Mouse (Mus musculus) limb, embryonic 11.5 days (tissue): ENCODE data around the gene Gpatch8. TPM values are rescaled to one million over a fixed set of nuclear protein-coding genes. Genes with fewer than 3 reads are reported as not detected.
A peak's percentile ranks its signal among the peaks of the same experiment; 100 is the strongest.

ENCODE experiments used
- ATAC-seq: fragments of 200-750 bp; cut with Nextera tagmentation; 2 replicates; pipeline ENCODE4 v1.8.0; 2017; ENCODE audit warnings: low read depth; ENCODE audit not compliant: insufficient number of reproducible peaks, low FRiP score, low TSS enrichment
- DNase-seq: peaks from one replicate; pipeline ENCODE4 v3.0.0-alpha.2; 2015; ENCODE audit warnings: low spot score
- H3K27ac ChIP-seq: fragments of 300-500 bp; sonication (generic); replicated peaks from 2 replicates; pipeline ENCODE4 v1.5.1; 2014; ENCODE audit warnings: low read depth, mild to moderate bottlenecking, low read length
- H3K27me3 ChIP-seq: fragments of 300-500 bp; sonication (generic); 2 replicates; pipeline ENCODE4 v1.6.1; 2014; ENCODE audit warnings: mild to moderate bottlenecking, low read length, mixed read lengths; ENCODE audit not compliant: control insufficient read depth, insufficient read depth
- H3K36me3 ChIP-seq: fragments of 300-500 bp; sonication (generic); 2 replicates; pipeline ENCODE4 v1.6.1; 2014; ENCODE audit warnings: mild to moderate bottlenecking, low read length, moderate library complexity, mixed read lengths; ENCODE audit not compliant: control insufficient read depth, insufficient read depth
- H3K4me1 ChIP-seq: fragments of 300-500 bp; sonication (generic); 2 replicates; pipeline ENCODE4 v1.6.1; 2014; ENCODE audit warnings: low read length, mixed read lengths; ENCODE audit not compliant: control insufficient read depth, insufficient read depth
- H3K4me2 ChIP-seq: fragments of 300-500 bp; sonication (generic); 2 replicates; pipeline ENCODE4 v1.6.1; 2014; ENCODE audit warnings: low read depth, mild to moderate bottlenecking, moderate library complexity; ENCODE audit not compliant: severe bottlenecking
- H3K4me3 ChIP-seq: fragments of 300-500 bp; sonication (generic); 2 replicates; pipeline ENCODE4 v1.5.1; 2014; ENCODE audit warnings: low read depth, low read length
- H3K9ac ChIP-seq: fragments of 300-500 bp; sonication (generic); 2 replicates; pipeline ENCODE4 v1.6.1; 2014; ENCODE audit warnings: mild to moderate bottlenecking, low read length
- H3K9me3 ChIP-seq: fragments of 300-500 bp; sonication (generic); 2 replicates; pipeline ENCODE4 v1.6.1; 2016; ENCODE audit warnings: low read length; ENCODE audit not compliant: control insufficient read depth
- WGBS: fragments of 180-500 bp; shearing (Covaris S2); extraction: QIAGEN DNeasy Blood & Tissue Kit; methylation state at CpG from one replicate; pipeline ENCODE4 v1.1.7; 2014; 5-methylcytosine and 5-hydroxymethylcytosine counted together
- polyA plus RNA-seq: library from polyadenylated mRNA; unstranded; fragments of >200 nt; fragmentation: Nextera tagmentation; extraction: Ambion mirVana; gene quantifications from 2 replicates; pipeline ENCODE4 v1.2.1, GENCODE M21; 2014

Gpatch8 gene
- polyA plus RNA-seq, 1 experiment from 2014 or later: 52.9 TPM

GRCm38 (mm10) chr11:102441434-102441833 is 114.8 kb downstream of the Gpatch8 start:
- Histone ChIP-seq H3K36me3 (peaks cover 4% of the 10 kb centered on the region; the same call in 1 of the 2 replicates), H3K9ac (no peak overlapping the region), H3K4me1 (peaks cover 28% of the 10 kb centered on the region), H3K4me2 (no peak overlapping the region), H3K27me3 (0 out of 2 replicates have a peak, but pooled peaks cover 4% of the 10 kb centered on the region), H3K4me3 (no peak overlapping the region), H3K27ac (no peak overlapping the region), H3K9me3 (no peaks in the 10 kb centered on the region)
- WGBS: 78% methylated on average over 3 of the region's 3 CpGs
- ATAC-seq: no peak
- DNase-seq: no peak

- H3K4me2 ChIP-seq: no peak overlapping the region
- DNase-seq: no peak
- H3K36me3 ChIP-seq: peaks cover 10% of the 10 kb centered on the region
- no peak overlapping the region for H3K27ac ChIP-seq
- H3K27me3 ChIP-seq: 0 out of 2 replicates have a peak, but pooled peaks cover 4% of the 10 kb centered on the region
- no peak overlapping the region for H3K4me3 ChIP-seq
- WGBS: 87% methylated on average over 8 of the region's 8 CpGs
- H3K4me1 ChIP-seq: peaks cover 17% of the 10 kb centered on the region
- H3K9ac ChIP-seq: no peak overlapping the region
- ATAC-seq: no peak
- no peaks in the 10 kb centered on the region for H3K9me3 ChIP-seq
Measured at GRCm38 (mm10) chr11:102440255-102440654, 115.9 kb downstream of the Gpatch8 start.

GRCm38 (mm10) chr11:102439093-102440082 is 116.8 kb downstream of the Gpatch8 start:
- DNase-seq (no peak), ATAC-seq (no peak)
- Histone ChIP-seq H3K4me1 (peaks cover 11% of the 10 kb centered on the region), H3K4me3 (no peak overlapping the region), H3K9ac (no peak overlapping the region), H3K36me3 (peaks cover 12% of the 10 kb centered on the region), H3K4me2 (no peak overlapping the region), H3K27ac (no peak overlapping the region), H3K27me3 (0 out of 2 replicates have a peak, but pooled peaks cover 4% of the 10 kb centered on the region), H3K9me3 (no peaks in the 10 kb centered on the region)
- WGBS: 73% methylated on average over 14 of the region's 14 CpGs

DNA sequence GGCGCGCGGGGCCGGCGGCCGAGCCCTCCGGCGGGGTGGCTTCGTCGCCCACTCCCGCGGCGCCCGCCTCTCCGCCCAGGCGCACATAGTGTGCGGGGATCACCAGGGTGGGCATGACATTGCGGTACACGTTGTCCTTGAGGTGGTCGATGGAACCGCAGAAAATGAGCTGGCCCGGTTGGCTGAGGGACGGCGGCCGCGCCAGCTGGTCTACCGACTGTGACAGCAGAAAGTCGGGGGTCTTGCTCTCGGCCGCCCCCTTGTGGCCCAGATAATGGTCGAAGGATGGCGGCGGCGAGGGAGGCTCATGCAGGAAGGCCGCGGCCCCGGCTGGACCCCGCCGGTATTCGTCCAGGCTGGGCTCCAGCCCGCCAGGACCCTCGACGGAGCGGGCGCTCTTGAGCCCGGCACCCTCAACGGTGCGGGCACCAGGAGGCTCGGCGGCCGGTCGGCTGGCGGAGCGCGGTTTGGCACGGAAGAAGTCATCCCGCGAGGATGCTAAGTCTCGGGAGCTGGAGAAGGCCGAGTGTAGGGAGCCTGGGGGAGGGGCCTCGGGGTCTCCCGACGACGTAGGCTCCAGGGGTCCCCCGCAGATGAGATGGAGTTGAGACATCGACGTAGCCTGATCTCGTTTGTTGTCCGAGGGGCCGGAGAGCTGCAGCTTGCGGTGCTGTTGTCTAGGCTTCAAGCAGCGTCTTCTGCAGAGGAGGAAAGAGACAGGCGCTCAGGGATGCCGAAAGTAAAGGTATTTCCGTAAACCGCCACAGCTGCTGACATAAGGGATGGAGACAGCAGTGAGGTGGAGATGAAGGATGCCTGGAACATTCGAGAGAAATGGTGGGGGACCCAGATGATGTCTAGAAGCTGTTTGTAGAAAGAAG is 117.7 kb downstream of the Gpatch8 start:
- peak overlapping the region; percentile 39; the same call in 1 of the 2 replicates for H3K9ac ChIP-seq
- H3K27me3 ChIP-seq: 0 out of 2 replicates have a peak, but pooled peaks cover 4% of the 10 kb centered on the region
- H3K4me3 ChIP-seq: peak overlapping the region; percentile 32
- H3K9me3 ChIP-seq: no peaks in the 10 kb centered on the region
- H3K4me1 ChIP-seq: peaks cover 11% of the 10 kb centered on the region
- no peak overlapping the region for H3K27ac ChIP-seq
- peaks cover 14% of the 10 kb centered on the region for H3K36me3 ChIP-seq
- DNase-seq (peak; percentile 98), ATAC-seq (peak; percentile 23; the same call in 1 of the 2 replicates)
- peak overlapping the region; percentile 82 for H3K4me2 ChIP-seq
- WGBS: 6% methylated on average over 77 of the region's 77 CpGs

DNA sequence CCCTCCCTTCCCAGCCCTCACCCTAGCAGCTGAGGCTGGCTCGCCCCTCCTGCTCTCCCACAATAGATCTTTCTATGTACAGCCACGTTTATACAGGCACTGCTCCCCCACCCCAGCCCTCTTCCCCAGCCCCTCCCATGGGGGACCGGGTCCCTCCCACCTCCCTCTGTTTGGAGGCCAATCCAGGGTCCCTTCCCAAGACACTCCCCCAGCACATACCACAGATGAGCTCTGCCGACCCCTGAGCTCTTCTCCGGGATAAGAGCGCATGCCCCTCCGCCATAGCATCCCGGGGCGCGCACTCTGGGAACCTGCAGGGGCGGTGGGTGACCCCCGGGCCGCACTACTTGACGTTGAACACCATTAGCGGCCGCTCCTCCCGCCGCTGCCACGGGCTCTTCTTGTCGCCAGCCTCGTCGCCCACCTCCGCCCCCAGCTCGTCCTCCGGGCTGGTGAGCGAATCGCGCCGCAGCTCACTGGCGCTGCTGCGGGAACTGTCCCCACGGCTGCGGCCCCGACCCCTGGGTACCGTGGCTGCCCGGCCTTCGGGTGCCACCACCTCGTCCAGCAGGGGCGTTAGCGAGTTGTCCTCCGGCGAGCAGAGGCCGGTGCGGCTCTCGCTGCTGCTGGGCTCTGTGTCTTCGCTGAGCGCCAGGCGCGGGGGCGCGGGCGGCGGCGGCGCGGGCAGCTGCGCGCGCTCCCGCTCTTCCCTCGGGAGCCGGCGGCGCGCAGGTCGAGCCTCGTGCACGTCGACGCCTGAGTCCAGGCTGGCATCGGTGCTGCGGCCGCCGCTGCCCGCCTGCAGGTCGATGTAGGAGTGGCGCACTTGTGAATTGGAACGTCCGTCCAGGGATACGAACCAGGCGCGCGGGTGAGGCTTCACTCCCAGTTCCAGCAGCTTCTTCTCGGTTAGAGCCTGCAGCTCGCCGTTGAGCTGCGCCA is 118.8 kb downstream of the Gpatch8 start:
- no peaks in the 10 kb centered on the region for H3K9me3 ChIP-seq
- H3K4me2 ChIP-seq: peak overlapping the region; percentile 82
- H3K36me3 ChIP-seq: peaks cover 14% of the 10 kb centered on the region
- DNase-seq (peak; percentile 75), ATAC-seq (no peak)
- H3K4me3 ChIP-seq: peak overlapping the region; percentile 32
- no peak overlapping the region for H3K27ac ChIP-seq
- H3K27me3 ChIP-seq: 0 out of 2 replicates have a peak, but pooled peaks cover 4% of the 10 kb centered on the region
- H3K9ac ChIP-seq: peak overlapping the region; percentile 49
- 2% methylated on average over 85 of the region's 87 CpGs for WGBS
- peaks cover 11% of the 10 kb centered on the region for H3K4me1 ChIP-seq

DNA sequence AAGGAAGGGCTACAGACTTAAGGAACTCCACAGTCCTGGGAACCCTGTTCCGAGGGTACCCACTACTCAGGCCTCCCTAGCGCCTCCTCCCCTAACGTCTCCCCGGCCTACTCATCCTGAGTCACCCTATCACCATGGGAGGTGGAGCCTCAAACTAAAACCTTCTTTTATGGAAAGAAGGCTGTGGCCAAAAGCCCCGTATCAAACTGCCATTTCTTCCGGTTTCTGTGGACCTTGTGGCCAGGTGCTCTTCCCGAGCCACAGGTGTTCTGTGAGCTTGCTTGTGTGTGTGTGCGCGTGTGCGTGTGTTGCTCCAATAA is 119.8 kb downstream of the Gpatch8 start:
- Histone ChIP-seq H3K36me3 (peaks cover 9% of the 10 kb centered on the region), H3K4me2 (no peak overlapping the region), H3K9ac (no peak overlapping the region), H3K27ac (no peak overlapping the region), H3K9me3 (no peaks in the 10 kb centered on the region), H3K4me3 (no peak overlapping the region), H3K27me3 (0 out of 2 replicates have a peak, but pooled peaks cover 4% of the 10 kb centered on the region), H3K4me1 (peaks cover 11% of the 10 kb centered on the region)
- 84% methylated on average over 10 of the region's 10 CpGs for WGBS
- no peak for ATAC-seq
- DNase-seq: no peak

GRCm38 (mm10) chr11:102435754-102436470 is 120.3 kb downstream of the Gpatch8 start:
- DNase-seq (no peak), ATAC-seq (no peak)
- H3K9me3 ChIP-seq: no peaks in the 10 kb centered on the region
- no peak overlapping the region for H3K4me3 ChIP-seq
- peaks cover 9% of the 10 kb centered on the region for H3K36me3 ChIP-seq
- 92% methylated on average over 18 of the region's 18 CpGs for WGBS
- H3K27me3 ChIP-seq: 0 out of 2 replicates have a peak, but pooled peaks cover 4% of the 10 kb centered on the region
- H3K4me2 ChIP-seq: no peak overlapping the region
- H3K27ac ChIP-seq: no peak overlapping the region
- no peak overlapping the region for H3K9ac ChIP-seq
- H3K4me1 ChIP-seq: peaks cover 11% of the 10 kb centered on the region
